Mouse (Mus musculus) urinary bladder, postnatal 10 days (tissue): ENCODE measurements around the gene Hist1h2ah.
"Not testable (repeated sequence)": the region's sequence is repeated elsewhere in the genome, so short reads cannot be mapped to it uniquely, and the experiment has no call there.

Experiments used
- DNase-seq: peaks from one replicate; pipeline ENCODE4 v3.0.0; 2022; ENCODE audit warnings: low spot score

Hist1h2ah gene

GRCm38 (mm10) chr13:22035267-22036148 is at the start of gene Hist1h2ah, which contains the start of gene Hist1h2bk:
Gene Hist1h2ah, minus strand, starts transcription at chr13:22035568.
Gene Hist1h2bk, plus strand, starts transcription at chr13:22035870.
- DNase-seq = not testable (repeated sequence)

DNA sequence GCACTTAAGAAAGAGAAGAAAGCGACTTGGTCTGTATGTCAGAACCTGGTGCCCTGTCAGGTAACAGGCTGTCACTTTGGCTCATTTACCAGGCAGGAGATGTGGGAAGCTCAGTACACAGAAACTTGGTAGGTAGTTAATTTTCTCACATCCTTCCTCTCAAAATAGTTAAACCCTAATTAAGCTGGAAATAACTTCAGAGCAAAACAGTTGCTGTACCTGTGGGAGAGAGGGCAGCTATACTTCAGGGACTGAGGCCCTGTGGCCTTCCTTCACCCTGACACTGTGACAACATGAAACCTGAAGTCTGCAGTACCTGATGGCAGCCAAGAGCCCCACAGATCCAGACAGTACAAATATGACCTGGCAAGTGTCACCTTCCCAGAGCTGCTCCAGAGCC is 48.8 kb upstream of the Hist1h2ah start, which contains the start of gene Vmn1r188:
Gene Vmn1r188, plus strand, starts transcription at position 301 of the 400 bp plus-strand sequence.
- not testable (repeated sequence) for DNase-seq

GRCm38 (mm10) chr13:22063468-22063867 is 28.1 kb upstream of the Hist1h2ah start:
- DNase-seq = no peak

- no peak for DNase-seq
These were observed 26.1 kb upstream of the Hist1h2ah start for GRCm38 (mm10) chr13:22061422-22061821.

GRCm38 (mm10) chr13:22053754-22054153 is 18.4 kb upstream of the Hist1h2ah start:
- DNase-seq = no peak

DNA sequence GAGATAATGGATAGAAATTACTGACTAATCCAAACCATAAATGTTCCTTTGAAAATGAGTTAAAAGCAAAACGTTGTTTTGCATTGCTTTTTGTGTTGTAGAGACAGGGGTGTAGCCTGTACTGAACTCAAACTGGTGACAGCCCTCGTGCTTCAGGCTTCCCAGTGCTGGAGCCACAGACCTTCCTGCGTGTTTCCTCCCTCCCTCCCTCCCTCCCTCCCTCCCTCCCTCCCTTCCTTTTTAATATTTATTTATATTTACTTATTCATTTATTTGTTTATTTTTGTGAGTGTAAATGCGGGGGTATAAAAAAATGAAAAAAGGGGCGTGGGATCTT is 16.1 kb upstream of the Hist1h2ah start:
- DNase-seq = no peak

- peak; percentile 60 for DNase-seq
These were observed 15.5 kb upstream of the Hist1h2ah start for GRCm38 (mm10) chr13:22050591-22051522.

- DNase-seq = no peak
These were observed 14.5 kb upstream of the Hist1h2ah start for GRCm38 (mm10) chr13:22049737-22050440.

- no peak for DNase-seq
These were observed 13.7 kb upstream of the Hist1h2ah start for GRCm38 (mm10) chr13:22049041-22049440.

DNA sequence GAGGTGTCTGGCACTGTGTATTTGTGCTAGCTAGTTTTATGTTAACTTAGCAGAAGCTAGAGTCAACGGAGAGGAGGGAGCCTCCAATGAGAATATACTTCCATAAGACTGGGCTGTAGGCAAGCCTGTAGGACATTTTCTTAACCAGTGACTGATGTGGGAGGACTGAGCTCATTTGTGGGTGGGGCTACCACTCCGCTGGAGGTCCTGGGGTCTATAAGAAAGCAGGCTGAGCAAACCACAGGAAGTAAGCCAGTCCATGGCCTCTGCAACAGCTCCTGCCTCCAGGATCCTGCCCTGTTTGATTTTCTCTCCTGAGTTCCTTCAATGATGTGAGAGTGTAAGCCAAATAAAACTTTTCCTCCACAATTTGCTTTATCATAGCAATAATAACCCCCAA is 9.9 kb upstream of the Hist1h2ah start:
- no peak for DNase-seq

DNA sequence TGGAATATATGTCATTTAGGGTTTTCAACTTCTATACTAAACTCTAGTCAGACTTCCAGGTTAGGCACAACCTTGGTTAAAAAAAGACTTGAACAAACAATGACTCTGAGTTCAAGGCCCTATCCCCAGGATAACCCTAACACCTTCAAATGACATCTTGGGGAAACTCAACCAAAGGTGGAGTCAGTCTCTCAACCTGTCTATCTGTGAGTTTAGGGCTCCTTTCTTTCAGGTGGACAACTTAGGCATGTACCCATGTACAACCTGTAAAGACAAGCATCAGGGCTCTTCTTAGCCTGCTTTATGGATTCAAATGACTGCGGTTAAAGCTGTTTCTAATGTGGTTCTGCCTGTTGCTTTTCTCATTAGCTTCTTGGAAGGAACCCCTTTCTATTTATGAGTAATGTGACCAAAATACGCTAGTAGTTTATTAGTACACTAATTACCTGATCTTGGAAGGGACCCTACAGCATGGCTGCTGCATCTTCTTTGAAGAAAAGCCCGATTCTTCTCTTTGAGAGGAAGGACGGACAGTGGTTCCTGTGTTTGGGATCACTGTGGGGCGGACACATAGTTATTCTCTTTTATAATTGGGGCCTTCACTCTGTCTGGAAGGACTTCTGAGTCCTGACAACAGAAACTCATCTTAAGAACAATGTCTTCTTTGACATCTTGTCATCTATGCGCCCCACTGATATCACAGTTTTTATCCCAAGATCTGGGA is 9.2 kb upstream of the Hist1h2ah start:
- no peak for DNase-seq

GRCm38 (mm10) chr13:22043503-22044431 is 8.4 kb upstream of the Hist1h2ah start:
- no peak for DNase-seq

DNA sequence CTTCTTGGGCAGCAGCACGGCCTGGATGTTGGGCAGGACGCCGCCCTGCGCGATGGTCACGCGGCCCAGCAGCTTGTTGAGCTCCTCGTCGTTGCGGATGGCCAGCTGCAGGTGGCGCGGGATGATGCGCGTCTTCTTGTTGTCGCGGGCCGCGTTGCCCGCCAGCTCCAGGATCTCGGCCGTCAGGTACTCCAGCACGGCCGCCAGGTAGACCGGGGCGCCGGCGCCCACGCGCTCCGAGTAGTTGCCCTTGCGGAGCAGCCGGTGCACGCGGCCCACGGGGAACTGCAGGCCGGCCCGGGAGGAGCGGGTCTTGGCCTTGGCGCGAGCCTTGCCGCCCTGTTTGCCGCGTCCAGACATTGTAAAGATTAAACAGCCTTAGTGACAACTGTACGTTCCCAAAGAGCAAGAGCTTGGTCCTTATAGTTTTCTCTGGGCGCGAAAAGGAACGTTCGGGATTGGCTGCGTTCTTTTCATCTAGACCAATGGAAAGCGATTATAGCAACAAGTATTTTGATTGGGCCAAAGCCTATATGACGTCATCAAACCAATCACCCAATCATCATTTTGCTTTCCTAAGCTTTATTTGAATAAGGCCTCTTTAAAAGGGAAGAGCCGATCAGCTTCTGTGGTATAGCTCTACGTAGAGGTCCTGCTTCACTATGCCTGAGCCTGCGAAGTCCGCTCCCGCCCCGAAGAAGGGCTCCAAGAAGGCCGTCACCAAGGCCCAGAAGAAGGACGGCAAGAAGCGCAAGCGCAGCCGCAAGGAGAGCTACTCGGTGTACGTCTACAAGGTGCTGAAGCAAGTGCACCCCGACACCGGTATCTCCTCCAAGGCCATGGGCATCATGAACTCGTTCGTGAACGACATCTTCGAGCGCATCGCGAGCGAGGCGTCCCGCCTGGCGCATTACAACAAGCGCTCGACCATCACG is 7.5 kb upstream of the Hist1h2ah start, which contains the start of the genes Hist1h2ag and Hist1h2bj:
Gene Hist1h2ag, minus strand, starts transcription at position 377 of the 935 bp plus-strand sequence.
Gene Hist1h2bj, plus strand, starts transcription at position 647 of the 935 bp plus-strand sequence.
- DNase-seq = not testable (repeated sequence)

GRCm38 (mm10) chr13:22041651-22042567 is 6.5 kb upstream of the Hist1h2ah start:
- DNase-seq = no peak

DNA sequence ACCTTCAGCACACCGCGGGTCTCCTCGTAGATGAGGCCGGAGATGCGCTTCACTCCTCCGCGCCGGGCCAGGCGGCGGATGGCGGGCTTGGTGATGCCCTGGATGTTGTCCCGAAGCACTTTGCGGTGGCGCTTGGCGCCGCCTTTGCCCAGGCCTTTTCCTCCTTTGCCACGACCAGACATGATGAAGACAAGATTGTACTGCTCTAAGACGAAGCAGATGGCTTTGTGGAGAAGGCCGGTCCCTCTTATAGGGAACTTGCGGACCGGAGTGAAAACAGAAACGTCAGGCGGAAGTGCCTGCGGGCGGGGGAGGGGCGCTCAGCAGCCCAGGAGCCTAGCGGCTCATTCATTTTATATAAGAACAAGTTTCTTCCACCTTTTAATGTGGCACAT is 5.8 kb upstream of the Hist1h2ah start, which contains the start of gene Hist1h4i:
Gene Hist1h4i, minus strand, starts transcription at position 221 of the 395 bp plus-strand sequence.
- DNase-seq = peak; percentile 73

- no peak for DNase-seq
These were observed 5.2 kb upstream of the Hist1h2ah start for GRCm38 (mm10) chr13:22040464-22041141.

GRCm38 (mm10) chr13:22039951-22040463 is 4.6 kb upstream of the Hist1h2ah start:
- DNase-seq = no peak
